Mouse (Mus musculus): ENCODE measurements around the gene Tbx15.

- TF ChIP-seq POLR2A (IDR thresholded peaks at IDR 0.05; ENCODE audit: low read depth, low read length) (no peak), CTCF (IDR thresholded peaks at IDR 0.05; ENCODE audit: extremely low read depth, insufficient read length, insufficient replicate concordance, low read depth, low read length) (no peak)
Measured at GRCm38 (mm10) chr3:99290878-99291277, 50.7 kb downstream of the Tbx15 start.

Data from small intestine, adult 2 months (tissue).